Mouse (Mus musculus): ENCODE results near the gene Grm7. TPM values are rescaled to one million over a fixed set of nuclear protein-coding genes. Genes with fewer than 3 reads are reported as not detected.

Gene Grm7
- polyA plus RNA-seq, 1 experiment: 44.0 TPM

GRCm38 (mm10) chr6:110714943-110715342 lies 69.6 kb downstream of the Grm7 start:
- Histone ChIP-seq H3K4me3 (ENCODE audit: insufficient read depth, low read length) (no peak overlapping the region), H3K27ac (ENCODE audit: insufficient read depth, low read length) (no peak overlapping the region), H3K4me1 (ENCODE audit: control insufficient read depth, insufficient read depth, low read length) (no peaks in the 10 kb centered on the region)
- TF ChIP-seq CTCF (IDR thresholded peaks at IDR 0.05; ENCODE audit: extremely low read depth, insufficient read depth, low read length): no peak
- TF ChIP-seq POLR2A (IDR thresholded peaks at IDR 0.05; ENCODE audit: extremely low read depth, insufficient read depth, low read length): no peak

- no peaks in the 10 kb centered on the region for H3K4me1 ChIP-seq (ENCODE audit: control insufficient read depth, insufficient read depth, low read length)
Observed at GRCm38 (mm10) chr6:110723371-110723770, 78.0 kb downstream of the Grm7 start.

GRCm38 (mm10) chr6:110733914-110734313 lies 88.5 kb downstream of the Grm7 start:
- Histone ChIP-seq H3K4me1 (ENCODE audit: control insufficient read depth, insufficient read depth, low read length) (no peaks in the 10 kb centered on the region), H3K27ac (ENCODE audit: insufficient read depth, low read length) (no peak overlapping the region), H3K4me3 (ENCODE audit: insufficient read depth, low read length) (no peak overlapping the region)
- TF ChIP-seq POLR2A (IDR thresholded peaks at IDR 0.05; ENCODE audit: extremely low read depth, insufficient read depth, low read length) (no peak), CTCF (IDR thresholded peaks at IDR 0.05; ENCODE audit: extremely low read depth, insufficient read depth, low read length) (no peak)

More at GRCm38 (mm10) chr6:110723371-110723770, 78.0 kb downstream of the Grm7 start:
- TF ChIP-seq CTCF (IDR thresholded peaks at IDR 0.05; ENCODE audit: extremely low read depth, insufficient read depth, low read length) (no peak), POLR2A (IDR thresholded peaks at IDR 0.05; ENCODE audit: extremely low read depth, insufficient read depth, low read length) (no peak)
- Histone ChIP-seq H3K4me3 (ENCODE audit: insufficient read depth, low read length) (no peak overlapping the region), H3K27ac (ENCODE audit: insufficient read depth, low read length) (no peak overlapping the region)

GRCm38 (mm10) chr6:110743981-110744670 lies 98.7 kb downstream of the Grm7 start:
- Histone ChIP-seq H3K4me3 (ENCODE audit: insufficient read depth, low read length) (no peak overlapping the region), H3K4me1 (ENCODE audit: control insufficient read depth, insufficient read depth, low read length) (peaks cover 3% of the 10 kb centered on the region; the same call in 1 of the 2 replicates), H3K27ac (ENCODE audit: insufficient read depth, low read length) (no peak overlapping the region)
- TF ChIP-seq POLR2A (IDR thresholded peaks at IDR 0.05; ENCODE audit: extremely low read depth, insufficient read depth, low read length) (no peak), CTCF (IDR thresholded peaks at IDR 0.05; ENCODE audit: extremely low read depth, insufficient read depth, low read length) (no peak)

GRCm38 (mm10) chr6:110755921-110756320 lies 110.5 kb downstream of the Grm7 start:
- Histone ChIP-seq H3K4me3 (ENCODE audit: insufficient read depth, low read length) (no peak overlapping the region), H3K4me1 (ENCODE audit: control insufficient read depth, insufficient read depth, low read length) (no peaks in the 10 kb centered on the region), H3K27ac (ENCODE audit: insufficient read depth, low read length) (no peak overlapping the region)
- no peak for TF ChIP-seq POLR2A (IDR thresholded peaks at IDR 0.05; ENCODE audit: extremely low read depth, insufficient read depth, low read length)
- no peak for TF ChIP-seq CTCF (IDR thresholded peaks at IDR 0.05; ENCODE audit: extremely low read depth, insufficient read depth, low read length)

- Histone ChIP-seq H3K4me1 (ENCODE audit: control insufficient read depth, insufficient read depth, low read length) (no peaks in the 10 kb centered on the region; the same call in 1 of the 2 replicates), H3K27ac (ENCODE audit: insufficient read depth, low read length) (no peak overlapping the region), H3K4me3 (ENCODE audit: insufficient read depth, low read length) (no peak overlapping the region)
- TF ChIP-seq POLR2A (IDR thresholded peaks at IDR 0.05; ENCODE audit: extremely low read depth, insufficient read depth, low read length) (no peak), CTCF (IDR thresholded peaks at IDR 0.05; ENCODE audit: extremely low read depth, insufficient read depth, low read length) (no peak)
Observed at GRCm38 (mm10) chr6:110769588-110769987, 124.2 kb downstream of the Grm7 start.

- TF ChIP-seq POLR2A (IDR thresholded peaks at IDR 0.05; ENCODE audit: extremely low read depth, insufficient read depth, low read length): no peak
- no peak for TF ChIP-seq CTCF (IDR thresholded peaks at IDR 0.05; ENCODE audit: extremely low read depth, insufficient read depth, low read length)
- Histone ChIP-seq H3K27ac (ENCODE audit: insufficient read depth, low read length) (no peak overlapping the region), H3K4me1 (ENCODE audit: control insufficient read depth, insufficient read depth, low read length) (no peaks in the 10 kb centered on the region; the same call in 1 of the 2 replicates), H3K4me3 (ENCODE audit: insufficient read depth, low read length) (no peak overlapping the region)
Observed at GRCm38 (mm10) chr6:110772652-110773051, 127.3 kb downstream of the Grm7 start.

GRCm38 (mm10) chr6:110776046-110776445 lies 130.7 kb downstream of the Grm7 start:
- Histone ChIP-seq H3K27ac (ENCODE audit: insufficient read depth, low read length) (no peak overlapping the region), H3K4me3 (ENCODE audit: insufficient read depth, low read length) (no peak overlapping the region), H3K4me1 (ENCODE audit: control insufficient read depth, insufficient read depth, low read length) (no peaks in the 10 kb centered on the region)
- no peak for TF ChIP-seq CTCF (IDR thresholded peaks at IDR 0.05; ENCODE audit: extremely low read depth, insufficient read depth, low read length)
- no peak for TF ChIP-seq POLR2A (IDR thresholded peaks at IDR 0.05; ENCODE audit: extremely low read depth, insufficient read depth, low read length)

GRCm38 (mm10) chr6:110785497-110785928 lies 140.1 kb downstream of the Grm7 start:
- H3K4me3 ChIP-seq (ENCODE audit: insufficient read depth, low read length): no peak overlapping the region
- TF ChIP-seq POLR2A (IDR thresholded peaks at IDR 0.05; ENCODE audit: extremely low read depth, insufficient read depth, low read length): no peak
- TF ChIP-seq CTCF (IDR thresholded peaks at IDR 0.05; ENCODE audit: extremely low read depth, insufficient read depth, low read length): no peak
- H3K27ac ChIP-seq (ENCODE audit: insufficient read depth, low read length): no peak overlapping the region
- no peaks in the 10 kb centered on the region for H3K4me1 ChIP-seq (ENCODE audit: control insufficient read depth, insufficient read depth, low read length)

GRCm38 (mm10) chr6:110792696-110793095 lies 147.3 kb downstream of the Grm7 start:
- Histone ChIP-seq H3K4me3 (ENCODE audit: insufficient read depth, low read length) (no peak overlapping the region), H3K4me1 (ENCODE audit: control insufficient read depth, insufficient read depth, low read length) (no peaks in the 10 kb centered on the region), H3K27ac (ENCODE audit: insufficient read depth, low read length) (no peak overlapping the region)
- no peak for TF ChIP-seq CTCF (IDR thresholded peaks at IDR 0.05; ENCODE audit: extremely low read depth, insufficient read depth, low read length)

Data from cortical plate, adult 2 months (tissue).